Mouse (Mus musculus) kidney, adult 2 months (tissue): Measurements from ENCODE around the gene Gm12695.

Experiments used
- CTCF ChIP-seq: fragments of 200-500 bp; conservative IDR thresholded peaks from 2 replicates; pipeline ENCODE4 v1.5.1; 2011; ENCODE audit warnings: low read depth, mild to moderate bottlenecking, control low read depth, low read length, moderate library complexity, mixed read lengths; ENCODE audit not compliant: insufficient read depth, insufficient read length
- POLR2A ChIP-seq: fragments of 200-500 bp; IDR thresholded peaks from one replicate; pipeline ENCODE4 v1.6.1; 2011; ENCODE audit warnings: low read depth, low read length, control low read depth

GRCm38 (mm10) chr4:96722301-96722700 lies 62.7 kb downstream of the Gm12695 start:
- no peak for TF ChIP-seq CTCF
- TF ChIP-seq POLR2A: no peak
